Mouse (Mus musculus): ENCODE results near the gene Trio.

GRCm38 (mm10) chr15:28021591-28022209 is 3.9 kb downstream of the Trio start:
- TF ChIP-seq POLR2A (IDR thresholded peaks at IDR 0.05; ENCODE audit: borderline replicate concordance, control insufficient read depth, low read depth, low read length) (no peak), CTCF (IDR thresholded peaks at IDR 0.05; ENCODE audit: control insufficient read depth, insufficient read depth, low read length) (no peak)
